In genomic region chr6:9027146-9027545, GRCm38 (mm10) we compare ENCODE assay signal across 15 mouse cellular contexts.
DNase-seq lines count a peak whose midpoint lies in the region; ATAC-seq lines count a peak whose summit lies in the region.
"Had no signal": no experiment of that assay in that cellular context is flagged by ENCODE, and none has a peak within 500 bp of the region (broad histone marks: within the 10 kb centered on the region; RNA-seq: fewer than 3 reads in every experiment).

No protein-coding gene starts in this region.

- no peaks in the 10 kb centered on the region for H3K36me3 ChIP-seq in embryonic facial prominence, embryonic 14.5 days (ENCODE audit: control insufficient read depth, insufficient read depth, low read length)
- no peaks in the 10 kb centered on the region for H3K36me3 ChIP-seq in embryonic facial prominence, embryonic 10.5 days (replicated peaks)
- H3K36me3 ChIP-seq: heart, embryonic 10.5 days; limb, embryonic 12.5 days; neural tube, embryonic 12.5 days; stomach, embryonic 15.5 days had no signal

- H3K4me3 ChIP-seq in embryonic facial prominence, embryonic 14.5 days (ENCODE audit: low read depth, low read length): no peak overlapping the region
- no peak overlapping the region for H3K4me3 ChIP-seq in embryonic facial prominence, embryonic 10.5 days
- H3K4me3 ChIP-seq: heart, embryonic 10.5 days; limb, embryonic 12.5 days; neural tube, embryonic 12.5 days; stomach, embryonic 15.5 days had no signal

- no peak overlapping the region for H3K27ac ChIP-seq in embryonic facial prominence, embryonic 14.5 days (replicated peaks; ENCODE audit: low read depth, low read length)
- no peak overlapping the region for H3K27ac ChIP-seq in embryonic facial prominence, embryonic 10.5 days (replicated peaks)
- H3K27ac ChIP-seq: heart, embryonic 10.5 days; limb, embryonic 12.5 days; neural tube, embryonic 12.5 days; stomach, embryonic 15.5 days had no signal

- no peak overlapping the region for H3K9ac ChIP-seq in embryonic facial prominence, embryonic 14.5 days (ENCODE audit: low read depth, low read length)
- H3K9ac ChIP-seq: limb, embryonic 12.5 days; neural tube, embryonic 12.5 days; stomach, embryonic 15.5 days had no signal

- H3K4me1 ChIP-seq in embryonic facial prominence, embryonic 14.5 days (ENCODE audit: control insufficient read depth, insufficient read depth, low read length): no peaks in the 10 kb centered on the region
- H3K4me1 ChIP-seq in embryonic facial prominence, embryonic 10.5 days: no peaks in the 10 kb centered on the region
- H3K4me1 ChIP-seq: heart, embryonic 10.5 days; limb, embryonic 12.5 days; neural tube, embryonic 12.5 days; stomach, embryonic 15.5 days had no signal

- intact Hi-C loops in left cerebral cortex, postnatal 4 days (cut with DNase I): no loop called here
- intact Hi-C loops in left cerebral cortex, postnatal 14 days (cut with DNase I): no loop called here

- H3K9me3 ChIP-seq in embryonic facial prominence, embryonic 14.5 days (ENCODE audit: control insufficient read depth, low read length): no peaks in the 10 kb centered on the region
- no peaks in the 10 kb centered on the region for H3K9me3 ChIP-seq in embryonic facial prominence, embryonic 10.5 days
- H3K9me3 ChIP-seq: heart, embryonic 10.5 days; limb, embryonic 12.5 days; neural tube, embryonic 12.5 days; stomach, embryonic 15.5 days had no signal

- WGBS in embryonic facial prominence, embryonic 14.5 days: 46% methylated on average over 4 of the region's 4 CpGs
- 77% methylated on average over 4 of the region's 4 CpGs for WGBS in embryonic facial prominence, embryonic 10.5 days

- H3K4me2 ChIP-seq in embryonic facial prominence, embryonic 14.5 days (ENCODE audit: low read depth, low read length): no peak overlapping the region
- H3K4me2 ChIP-seq: limb, embryonic 12.5 days; neural tube, embryonic 12.5 days; stomach, embryonic 15.5 days had no signal

- peak; percentile 53 for ATAC-seq in embryonic facial prominence, embryonic 14.5 days (ENCODE audit: low read depth)

- no peaks in the 10 kb centered on the region for H3K27me3 ChIP-seq in embryonic facial prominence, embryonic 14.5 days (replicated peaks; ENCODE audit: control insufficient read depth, insufficient read depth, low read length)
- H3K27me3 ChIP-seq in embryonic facial prominence, embryonic 10.5 days (replicated peaks; ENCODE audit: low read depth, poor library complexity, severe bottlenecking): no peaks in the 10 kb centered on the region
- H3K27me3 ChIP-seq: limb, embryonic 12.5 days; neural tube, embryonic 12.5 days; stomach, embryonic 15.5 days had no signal

- DNase-seq in embryonic facial prominence, embryonic 14.5 days (ENCODE audit: low spot score): peak; percentile 78
- no peak for DNase-seq in embryonic facial prominence, embryonic 10.5 days (ENCODE audit: low spot score)
- DNase-seq in left cerebral cortex, postnatal 4 days: peak; percentile 91
- DNase-seq in left cerebral cortex, postnatal 14 days (ENCODE audit: low spot score in 2 of 2): no peak
- peak; percentile 6 for DNase-seq in right cerebral cortex, postnatal 4 days
- no peak for DNase-seq in right cerebral cortex, postnatal 36 days (ENCODE audit: low spot score in 2 of 2)
- DNase-seq in heart, postnatal 4 days: no peak
- DNase-seq in spleen, postnatal 4 days (ENCODE audit: low spot score in 2 of 2): no peak
- DNase-seq: heart, postnatal 36 days; layer of hippocampus, adult 9-11 months; thymus, postnatal 4 days had no signal

Comparison
In these comparisons a context has a peak if more than half of its experiments do, and no peak if none do; other contexts are left out.
1. DNase-seq: peak in embryonic facial prominence, embryonic 14.5 days (single experiment), left cerebral cortex, postnatal 4 days (single experiment) and right cerebral cortex, postnatal 4 days (single experiment); none in embryonic facial prominence, embryonic 10.5 days (single experiment), left cerebral cortex, postnatal 14 days (0 of 2), right cerebral cortex, postnatal 36 days (0 of 2), heart, postnatal 4 days (single experiment) and spleen, postnatal 4 days (0 of 2).